Mouse (Mus musculus) liver, embryonic 16.5 days (tissue): ENCODE results near the gene Tmeff1. TPM values are rescaled to one million over a fixed set of nuclear protein-coding genes. Genes with fewer than 3 reads are reported as not detected.

ENCODE experiments used
- ATAC-seq: fragments of 200-750 bp; cut with Nextera tagmentation; 2 replicates; pipeline ENCODE4 v1.8.0; 2017; ENCODE audit warnings: low read depth, mild to moderate bottlenecking, moderate number of reproducible peaks, moderate library complexity
- H3K27ac ChIP-seq: fragments of 300-500 bp; sonication (generic); 2 replicates; pipeline ENCODE4 v1.5.1; 2014; ENCODE audit warnings: mild to moderate bottlenecking, low read length
- H3K27me3 ChIP-seq: fragments of 300-500 bp; sonication (generic); 2 replicates; pipeline ENCODE4 v1.6.1; 2014; ENCODE audit warnings: low read depth, low read length, mixed read lengths; ENCODE audit not compliant: control insufficient read depth, insufficient read depth
- H3K36me3 ChIP-seq: fragments of 300-500 bp; sonication (generic); 2 replicates; pipeline ENCODE4 v1.6.1; 2014; ENCODE audit warnings: mild to moderate bottlenecking; ENCODE audit not compliant: control insufficient read depth, insufficient read depth
- H3K4me1 ChIP-seq: fragments of 300-500 bp; sonication (generic); 2 replicates; pipeline ENCODE4 v1.6.1; 2014; ENCODE audit warnings: low read depth, low read length, mixed read lengths; ENCODE audit not compliant: control insufficient read depth
- H3K4me2 ChIP-seq: fragments of 300-500 bp; sonication (generic); 2 replicates; pipeline ENCODE4 v1.6.1; 2014; ENCODE audit warnings: low read depth, low read length, mixed read lengths
- H3K4me3 ChIP-seq: fragments of 300-500 bp; sonication (generic); 2 replicates; pipeline ENCODE4 v1.5.1; 2014; ENCODE audit warnings: low read depth, mild to moderate bottlenecking, low read length
- H3K9ac ChIP-seq: fragments of 300-500 bp; sonication (generic); 2 replicates; pipeline ENCODE4 v1.6.1; 2014; ENCODE audit warnings: low read depth, low read length
- H3K9me3 ChIP-seq: fragments of 300-500 bp; sonication (generic); replicated peaks from 2 replicates; pipeline ENCODE4 v1.6.1; 2016; ENCODE audit warnings: low read length; ENCODE audit not compliant: control insufficient read depth
- WGBS: fragments of 180-500 bp; shearing (Covaris S2); extraction: QIAGEN DNeasy Blood & Tissue Kit; methylation state at CpG from one replicate; pipeline ENCODE4 v1.1.7; 2014; ENCODE audit not compliant: insufficient replicate concordance; 5-methylcytosine and 5-hydroxymethylcytosine counted together
- polyA plus RNA-seq: library from polyadenylated mRNA; unstranded; fragments of >200 nt; fragmentation: Nextera tagmentation; extraction: Ambion mirVana; gene quantifications from 2 replicates; pipeline ENCODE4 v1.2.1, GENCODE M21; 2015

Tmeff1 gene
- polyA plus RNA-seq, 1 experiment from 2014 or later = 0.12 TPM

GRCm38 (mm10) chr4:48555729-48556128 is 29.2 kb upstream of the Tmeff1 start:
- ATAC-seq = no peak
- Histone ChIP-seq H3K27me3 (no peaks in the 10 kb centered on the region), H3K27ac (no peak overlapping the region), H3K36me3 (no peaks in the 10 kb centered on the region), H3K4me2 (no peak overlapping the region), H3K9me3 (no peaks in the 10 kb centered on the region), H3K9ac (no peak overlapping the region), H3K4me1 (no peaks in the 10 kb centered on the region), H3K4me3 (no peak overlapping the region)
- 10% methylated on average over 3 of the region's 3 CpGs for WGBS

- Histone ChIP-seq H3K9me3 (no peaks in the 10 kb centered on the region), H3K4me1 (no peaks in the 10 kb centered on the region), H3K36me3 (no peaks in the 10 kb centered on the region), H3K4me3 (no peak overlapping the region), H3K4me2 (no peak overlapping the region), H3K27ac (no peak overlapping the region), H3K9ac (no peak overlapping the region), H3K27me3 (no peaks in the 10 kb centered on the region)
- ATAC-seq = no peak
- WGBS = 73% methylated on average over 14 of the region's 14 CpGs
Observed at GRCm38 (mm10) chr4:48559652-48560051, 25.3 kb upstream of the Tmeff1 start.

GRCm38 (mm10) chr4:48561824-48562223 is 23.1 kb upstream of the Tmeff1 start:
- ATAC-seq = no peak
- Histone ChIP-seq H3K27me3 (no peaks in the 10 kb centered on the region), H3K36me3 (no peaks in the 10 kb centered on the region), H3K4me1 (no peaks in the 10 kb centered on the region), H3K9me3 (no peaks in the 10 kb centered on the region), H3K4me2 (no peak overlapping the region), H3K4me3 (no peak overlapping the region), H3K27ac (no peak overlapping the region), H3K9ac (no peak overlapping the region)
- 72% methylated on average over 8 of the region's 8 CpGs for WGBS

GRCm38 (mm10) chr4:48564962-48565361 is 20.0 kb upstream of the Tmeff1 start:
- no peaks in the 10 kb centered on the region for H3K27me3 ChIP-seq
- no peak overlapping the region for H3K9ac ChIP-seq
- no peak overlapping the region for H3K4me3 ChIP-seq
- no peaks in the 10 kb centered on the region for H3K4me1 ChIP-seq
- no peak for ATAC-seq
- H3K27ac ChIP-seq = no peak overlapping the region
- H3K9me3 ChIP-seq = no peaks in the 10 kb centered on the region
- H3K36me3 ChIP-seq = no peaks in the 10 kb centered on the region
- no peak overlapping the region for H3K4me2 ChIP-seq

- Histone ChIP-seq H3K36me3 (no peaks in the 10 kb centered on the region), H3K4me2 (no peak overlapping the region), H3K4me3 (no peak overlapping the region), H3K27me3 (no peaks in the 10 kb centered on the region), H3K27ac (no peak overlapping the region), H3K9me3 (no peaks in the 10 kb centered on the region), H3K4me1 (no peaks in the 10 kb centered on the region), H3K9ac (no peak overlapping the region)
- ATAC-seq = no peak
- WGBS = 69% methylated on average over 7 of the region's 7 CpGs
Observed at GRCm38 (mm10) chr4:48576361-48576760, 8.6 kb upstream of the Tmeff1 start.

- no peaks in the 10 kb centered on the region for H3K4me1 ChIP-seq
- no peak overlapping the region for H3K4me3 ChIP-seq
- H3K4me2 ChIP-seq = no peak overlapping the region
- no peaks in the 10 kb centered on the region for H3K27me3 ChIP-seq
- 65% methylated on average over 1 of the region's 1 CpGs for WGBS
- no peak overlapping the region for H3K27ac ChIP-seq
- H3K36me3 ChIP-seq = no peaks in the 10 kb centered on the region
- H3K9ac ChIP-seq = no peak overlapping the region
- no peak for ATAC-seq
- no peaks in the 10 kb centered on the region for H3K9me3 ChIP-seq
Observed at GRCm38 (mm10) chr4:48577831-48578230, 7.1 kb upstream of the Tmeff1 start.

- H3K36me3 ChIP-seq = no peaks in the 10 kb centered on the region
- H3K9ac ChIP-seq = no peak overlapping the region
- no peaks in the 10 kb centered on the region for H3K9me3 ChIP-seq
- no peak overlapping the region for H3K4me3 ChIP-seq
- WGBS = 35% methylated on average over 4 of the region's 4 CpGs
- no peaks in the 10 kb centered on the region for H3K4me1 ChIP-seq
- H3K27me3 ChIP-seq = no peaks in the 10 kb centered on the region
- no peak for ATAC-seq
- H3K27ac ChIP-seq = no peak overlapping the region
- H3K4me2 ChIP-seq = no peak overlapping the region
Observed at GRCm38 (mm10) chr4:48578399-48578798, 6.6 kb upstream of the Tmeff1 start.

- no peak overlapping the region for H3K9ac ChIP-seq
- peaks cover 6% of the 10 kb centered on the region for H3K27me3 ChIP-seq
- no peaks in the 10 kb centered on the region for H3K4me1 ChIP-seq
- H3K9me3 ChIP-seq = no peaks in the 10 kb centered on the region
- no peak overlapping the region for H3K4me2 ChIP-seq
- no peaks in the 10 kb centered on the region for H3K36me3 ChIP-seq
- no peak overlapping the region for H3K27ac ChIP-seq
- no peak overlapping the region for H3K4me3 ChIP-seq
- ATAC-seq = no peak
- 54% methylated on average over 6 of the region's 6 CpGs for WGBS
Observed at GRCm38 (mm10) chr4:48579475-48580110, 5.4 kb upstream of the Tmeff1 start.

GRCm38 (mm10) chr4:48581201-48581600 is 3.8 kb upstream of the Tmeff1 start:
- Histone ChIP-seq H3K4me2 (no peak overlapping the region), H3K4me1 (no peaks in the 10 kb centered on the region), H3K9ac (no peak overlapping the region), H3K9me3 (no peaks in the 10 kb centered on the region), H3K27me3 (peaks cover 23% of the 10 kb centered on the region), H3K4me3 (no peak overlapping the region), H3K27ac (no peak overlapping the region), H3K36me3 (no peaks in the 10 kb centered on the region)
- ATAC-seq = no peak
- 28% methylated on average over 2 of the region's 2 CpGs for WGBS
